Mouse (Mus musculus): ENCODE data around the gene Senp2. TPM values are rescaled to one million over a fixed set of nuclear protein-coding genes. Genes with fewer than 3 reads are reported as not detected.

The Senp2 gene
- total and polyA plus RNA-seq, 3 experiments, result 37.8 to 60.8 (median 42.8) TPM

- TF ChIP-seq BHLHE40 (IDR thresholded peaks at IDR 0.05; ENCODE audit: low read depth, low read length) (peak; percentile 73), USF1 (IDR thresholded peaks at IDR 0.05; ENCODE audit: low read depth, low read length) (peak; percentile 47), ZNF384 (IDR thresholded peaks at IDR 0.05; ENCODE audit: low read depth, low read length) (peak; percentile 73), TBP (conservative IDR thresholded peaks at IDR 0.05; ENCODE audit: low read depth, low read length) (no peak), MYC (IDR thresholded peaks at IDR 0.05; ENCODE audit: low read depth, low read length) (peak; percentile 62; the same call in 1 of the 2 replicates), ELF1 (IDR thresholded peaks at IDR 0.05; ENCODE audit: low read depth, low read length) (peak; percentile 67; the same call in 1 of the 2 replicates), TCF12 (IDR thresholded peaks at IDR 0.05; ENCODE audit: low read depth, low read length) (peak; percentile 50; the same call in 1 of the 2 replicates), IRF4 (IDR thresholded peaks at IDR 0.05; ENCODE audit: low read depth, low read length) (peak; percentile 73), UBTF (IDR thresholded peaks at IDR 0.05; ENCODE audit: low read depth, low read length) (no peak), HCFC1 (IDR thresholded peaks at IDR 0.05; ENCODE audit: low read depth, low read length) (no peak)
- Histone ChIP-seq H3K4me2 (ENCODE audit: insufficient read depth, low read depth, poor library complexity, severe bottlenecking) (peak overlapping the region; percentile 60), H3K4me1 (ENCODE audit: control insufficient read depth in 1 of 2, insufficient read depth in 2 of 2) (peaks cover 9 to 26% of the 10 kb centered on the region in 2 experiments), H3K4me3 (replicated peaks in 1 of 3; ENCODE audit: low read depth in 2 of 3, low read length in 2 of 3, poor library complexity in 1 of 3) (peak overlapping the region in 2 of 3 experiments; percentile 21 to 38), H3K9ac (ENCODE audit: insufficient read depth, low read depth) (no peak overlapping the region), H3K9me3 (replicated peaks; ENCODE audit: low read length) (peaks cover 4% of the 10 kb centered on the region), H3K27ac (ENCODE audit: insufficient read depth, low read depth) (no peak overlapping the region), H3K36me3 (replicated peaks in 1 of 2; ENCODE audit: control insufficient read depth in 1 of 2, insufficient read depth in 1 of 2, low read length in 1 of 2) (no peaks in the 10 kb centered on the region), H3K79me2 (replicated peaks; ENCODE audit: control insufficient read depth, extremely low read depth, insufficient read depth, poor library complexity, severe bottlenecking) (no peaks in the 10 kb centered on the region), H3K27me3 (replicated peaks) (no peaks in the 10 kb centered on the region)
- in situ Hi-C loops (cut with MboI; ENCODE audit: low pct_ligation_motif_present, low pct_unique_long_range_greater_than_20kb, low sequenced_read_pairs) (no loop called here), dilution Hi-C loops (cut with MboI; ENCODE audit: extremely low pct_ligation_motif_present, extremely low pct_unique_long_range_greater_than_20kb, low sequenced_read_pairs) (no loop called here)
- peak; percentile 69 for DNase-seq (ENCODE audit: extremely low read depth)
These were observed 52.4 kb downstream of the Senp2 start for GRCm38 (mm10) chr16:22061555-22062160.

DNA sequence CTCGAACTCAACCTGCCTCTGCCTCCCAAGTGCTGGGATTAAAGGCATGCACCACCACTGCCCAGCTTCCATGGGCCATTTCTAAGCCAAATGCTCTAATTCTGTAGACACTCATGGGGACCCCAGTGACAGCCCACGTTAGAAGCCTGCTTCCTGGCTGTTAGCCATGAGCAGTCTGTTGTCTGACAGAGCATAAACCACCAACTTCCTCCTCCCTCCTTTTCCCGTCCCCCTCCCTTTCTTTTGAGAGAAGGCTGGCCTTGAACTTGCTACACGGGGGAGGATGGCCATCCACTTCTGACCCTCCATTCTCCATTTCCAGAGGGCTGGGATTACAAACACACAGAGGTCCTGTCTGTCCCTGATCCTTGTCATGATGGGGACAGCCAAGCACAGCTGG, 53.0 kb downstream of the Senp2 start:
- dilution Hi-C loops (cut with MboI; ENCODE audit: extremely low pct_ligation_motif_present, extremely low pct_unique_long_range_greater_than_20kb, low sequenced_read_pairs) (no loop called here), in situ Hi-C loops (cut with MboI; ENCODE audit: low pct_ligation_motif_present, low pct_unique_long_range_greater_than_20kb, low sequenced_read_pairs) (no loop called here)
- Histone ChIP-seq H3K9me3 (replicated peaks; ENCODE audit: low read length) (peaks cover 4% of the 10 kb centered on the region), H3K4me2 (ENCODE audit: insufficient read depth, low read depth, poor library complexity, severe bottlenecking) (no peak overlapping the region), H3K36me3 (replicated peaks in 1 of 2; ENCODE audit: control insufficient read depth in 1 of 2, insufficient read depth in 1 of 2, low read length in 1 of 2) (no peaks in the 10 kb centered on the region), H3K4me3 (replicated peaks in 1 of 3; ENCODE audit: low read depth in 2 of 3, low read length in 2 of 3, poor library complexity in 1 of 3) (no peak overlapping the region), H3K27ac (ENCODE audit: insufficient read depth, low read depth) (no peak overlapping the region), H3K4me1 (ENCODE audit: control insufficient read depth in 1 of 2, insufficient read depth in 2 of 2) (peaks cover 13 to 31% of the 10 kb centered on the region in 2 experiments), H3K27me3 (replicated peaks) (no peaks in the 10 kb centered on the region), H3K79me2 (replicated peaks; ENCODE audit: control insufficient read depth, extremely low read depth, insufficient read depth, poor library complexity, severe bottlenecking) (no peaks in the 10 kb centered on the region), H3K9ac (ENCODE audit: insufficient read depth, low read depth) (no peak overlapping the region)
- TF ChIP-seq NRF1 (IDR thresholded peaks at IDR 0.05; ENCODE audit: low read depth, low read length) (no peak), MXI1 (IDR thresholded peaks at IDR 0.05; ENCODE audit: low read depth, low read length) (no peak), ZC3H11A (IDR thresholded peaks at IDR 0.05; ENCODE audit: low read depth, low read length) (no peak), NELFE (IDR thresholded peaks at IDR 0.05; ENCODE audit: low read depth, low read length) (no peak)
- no peak for DNase-seq (ENCODE audit: extremely low read depth)

Data from CH12.LX (cell line).